Mouse (Mus musculus): ENCODE data around the gene Dyrk1a. TPM values are rescaled to one million over a fixed set of nuclear protein-coding genes. Genes with fewer than 3 reads are reported as not detected.

Dyrk1a gene
- polyA plus RNA-seq, 1 experiment: 20.7 TPM

GRCm38 (mm10) chr16:94731027-94731426, 161.2 kb downstream of the Dyrk1a start:
- no peaks in the 10 kb centered on the region for H3K27me3 ChIP-seq (ENCODE audit: control insufficient read depth, insufficient read depth, insufficient read length)
- TF ChIP-seq TCF12 (IDR thresholded peaks at IDR 0.05; ENCODE audit: insufficient read depth, poor library complexity, severe bottlenecking): no peak
- no peak for TF ChIP-seq USF1 (IDR thresholded peaks at IDR 0.05; ENCODE audit: low read depth)
- TF ChIP-seq MAX (IDR thresholded peaks at IDR 0.05; ENCODE audit: low read depth): no peak
- no peak for TF ChIP-seq POLR2A (IDR thresholded peaks at IDR 0.05; ENCODE audit: insufficient read length, low read depth)
- no peak for TF ChIP-seq POLR2AphosphoS2 (IDR thresholded peaks at IDR 0.05; ENCODE audit: insufficient read length, low read depth)
- no peak for TF ChIP-seq SRF (IDR thresholded peaks at IDR 0.05; ENCODE audit: control insufficient read depth, insufficient read length, low read depth)
- TF ChIP-seq CEBPB (IDR thresholded peaks at IDR 0.05; ENCODE audit: insufficient read depth, poor library complexity, severe bottlenecking): no peak
- no peak for TF ChIP-seq REST (IDR thresholded peaks at IDR 0.05; ENCODE audit: insufficient read depth, insufficient read length)

DNA sequence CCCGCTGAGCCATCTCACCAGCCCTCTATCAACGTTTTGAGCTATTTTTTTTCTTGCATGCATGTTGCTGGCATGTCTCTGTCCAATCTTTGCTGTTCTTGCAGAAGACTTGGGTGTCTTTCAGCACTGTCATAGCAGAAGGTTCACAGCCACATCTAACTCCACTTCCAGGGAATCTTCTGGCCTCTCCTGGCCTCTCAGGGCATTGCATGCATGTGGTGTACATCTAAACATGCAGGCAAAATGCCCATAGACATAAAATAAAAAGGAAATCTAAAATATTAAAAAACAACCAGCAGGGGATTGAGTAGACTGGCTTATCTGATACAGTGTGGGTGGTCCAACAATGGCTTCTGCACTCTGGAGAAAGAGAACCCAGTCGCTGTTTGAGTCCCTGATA, 165.7 kb downstream of the Dyrk1a start:
- no peaks in the 10 kb centered on the region for H3K79me2 ChIP-seq (ENCODE audit: control insufficient read depth, insufficient read depth)
- no peak overlapping the region for H3ac ChIP-seq (ENCODE audit: control insufficient read depth, insufficient read length)
- TF ChIP-seq CEBPB (IDR thresholded peaks at IDR 0.05; ENCODE audit: insufficient read depth, poor library complexity, severe bottlenecking): no peak
- no peak for TF ChIP-seq MYOD1 (IDR thresholded peaks at IDR 0.05; ENCODE audit: control insufficient read depth in 1 of 3, insufficient read length in 2 of 3, low read depth in 2 of 3)
- TF ChIP-seq USF1 (IDR thresholded peaks at IDR 0.05; ENCODE audit: low read depth): no peak
- no peak for TF ChIP-seq REST (IDR thresholded peaks at IDR 0.05; ENCODE audit: insufficient read depth, insufficient read length)
- TF ChIP-seq POLR2A (IDR thresholded peaks at IDR 0.05; ENCODE audit: insufficient read length, low read depth): no peak
- H3K36me3 ChIP-seq (ENCODE audit: control insufficient read depth, insufficient read depth): no peaks in the 10 kb centered on the region
- H3K4me3 ChIP-seq: no peak overlapping the region
- H3K27me3 ChIP-seq (ENCODE audit: control insufficient read depth, insufficient read depth, insufficient read length): peaks cover 2% of the 10 kb centered on the region
- no peak overlapping the region for H3K4me2 ChIP-seq (ENCODE audit: low read depth)

More at GRCm38 (mm10) chr16:94731027-94731426, 161.2 kb downstream of the Dyrk1a start:
- Histone ChIP-seq H3K79me2 (ENCODE audit: control insufficient read depth, insufficient read depth) (no peaks in the 10 kb centered on the region), H3K4me3 (no peak overlapping the region), H3K4me2 (ENCODE audit: low read depth) (no peak overlapping the region), H3ac (ENCODE audit: control insufficient read depth, insufficient read length) (no peak overlapping the region), H3K36me3 (ENCODE audit: control insufficient read depth, insufficient read depth) (no peaks in the 10 kb centered on the region)

DNA sequence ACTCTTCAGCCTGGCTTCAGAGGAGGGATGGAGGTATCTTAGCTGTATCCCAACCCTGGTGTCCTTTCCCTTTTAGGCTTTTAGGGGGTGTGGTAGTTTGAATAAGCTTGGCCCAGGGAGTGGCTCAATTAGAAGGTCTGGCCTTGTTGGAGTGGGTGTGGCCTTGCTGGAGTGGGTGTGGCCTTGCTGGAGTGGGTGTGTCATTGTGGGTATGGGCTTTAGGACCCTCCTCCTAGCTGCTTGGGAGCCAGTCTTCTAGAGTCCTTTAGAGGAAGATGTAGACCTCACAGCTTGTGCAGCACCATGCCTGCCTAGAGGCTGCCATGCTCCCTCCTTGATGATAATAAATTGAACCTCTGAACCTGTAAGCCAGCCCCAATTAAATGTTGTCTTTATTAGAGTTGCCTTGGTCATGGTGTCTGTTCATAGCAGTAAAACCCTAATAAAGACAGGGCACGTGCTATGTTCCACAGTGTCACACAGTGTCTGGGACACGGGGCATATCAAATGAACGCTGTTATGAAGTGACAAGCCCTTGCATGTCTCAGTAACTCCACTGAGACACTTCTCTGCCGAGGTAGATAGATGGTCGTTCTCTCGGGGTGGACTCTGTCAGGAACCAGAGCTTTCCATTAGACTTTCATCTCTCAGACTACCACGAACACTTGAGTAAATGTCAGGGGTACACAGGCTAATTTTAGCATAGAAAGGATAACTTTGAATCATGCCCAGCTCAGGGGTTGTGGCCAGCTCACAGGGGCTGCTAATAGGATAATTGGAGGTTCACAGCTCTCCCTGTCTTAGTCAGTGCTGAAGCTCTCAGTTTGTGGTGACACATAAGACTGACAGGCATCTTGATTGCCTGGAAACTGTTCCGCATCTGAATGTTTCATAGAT, 166.9 kb downstream of the Dyrk1a start:
- H3K4me3 ChIP-seq: no peak overlapping the region
- H3ac ChIP-seq (ENCODE audit: control insufficient read depth, insufficient read length): no peak overlapping the region
- no peaks in the 10 kb centered on the region for H3K79me2 ChIP-seq (ENCODE audit: control insufficient read depth, insufficient read depth)
- H3K36me3 ChIP-seq (ENCODE audit: control insufficient read depth, insufficient read depth): no peaks in the 10 kb centered on the region
- H3K4me2 ChIP-seq (ENCODE audit: low read depth): peak overlapping the region; percentile 29
- TF ChIP-seq MYOD1 (IDR thresholded peaks at IDR 0.05; ENCODE audit: control insufficient read depth in 1 of 3, insufficient read length in 2 of 3, low read depth in 2 of 3) (no peak), TCF12 (IDR thresholded peaks at IDR 0.05; ENCODE audit: insufficient read depth, poor library complexity, severe bottlenecking) (no peak), USF1 (IDR thresholded peaks at IDR 0.05; ENCODE audit: low read depth) (no peak), MYOG (IDR thresholded peaks at IDR 0.05; ENCODE audit: control insufficient read depth in 1 of 3, insufficient read depth in 1 of 3, insufficient read length in 2 of 3, low read depth in 2 of 3) (no peak), E2F4 (IDR thresholded peaks at IDR 0.05; ENCODE audit: insufficient read depth) (no peak), POLR2A (IDR thresholded peaks at IDR 0.05; ENCODE audit: insufficient read length, low read depth) (no peak), REST (IDR thresholded peaks at IDR 0.05; ENCODE audit: insufficient read depth, insufficient read length) (no peak), SRF (IDR thresholded peaks at IDR 0.05; ENCODE audit: control insufficient read depth, insufficient read length, low read depth) (no peak), POLR2AphosphoS2 (IDR thresholded peaks at IDR 0.05; ENCODE audit: insufficient read length, low read depth) (no peak), TCF3 (IDR thresholded peaks at IDR 0.05; ENCODE audit: insufficient read length, low read depth) (no peak), CEBPB (IDR thresholded peaks at IDR 0.05; ENCODE audit: insufficient read depth, poor library complexity, severe bottlenecking) (no peak), MAX (IDR thresholded peaks at IDR 0.05; ENCODE audit: low read depth) (no peak)
- peaks cover 4% of the 10 kb centered on the region for H3K27me3 ChIP-seq (ENCODE audit: control insufficient read depth, insufficient read depth, insufficient read length)

DNA sequence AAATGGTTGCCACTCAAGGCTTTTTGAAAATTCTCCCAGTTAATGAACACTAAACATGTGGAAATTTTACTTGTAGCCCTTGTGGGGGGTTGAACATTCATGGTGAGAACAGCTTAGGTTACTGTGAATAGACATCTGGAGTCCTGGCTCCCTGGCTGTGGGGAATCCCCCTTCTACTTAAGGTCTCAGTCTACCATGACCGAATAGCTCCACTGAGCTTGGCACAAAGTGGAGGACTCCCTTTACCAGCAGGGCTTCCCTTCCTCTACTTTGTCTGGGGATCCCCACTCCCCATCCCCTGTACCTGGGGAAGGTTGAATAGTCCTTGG, 167.5 kb downstream of the Dyrk1a start:
- H3ac ChIP-seq (ENCODE audit: control insufficient read depth, insufficient read length): no peak overlapping the region
- H3K4me2 ChIP-seq (ENCODE audit: low read depth): peak overlapping the region; percentile 29
- TF ChIP-seq TCF12 (IDR thresholded peaks at IDR 0.05; ENCODE audit: insufficient read depth, poor library complexity, severe bottlenecking) (no peak), MYOD1 (IDR thresholded peaks at IDR 0.05; ENCODE audit: control insufficient read depth in 1 of 3, insufficient read length in 2 of 3, low read depth in 2 of 3) (no peak), REST (IDR thresholded peaks at IDR 0.05; ENCODE audit: insufficient read depth, insufficient read length) (no peak), USF1 (IDR thresholded peaks at IDR 0.05; ENCODE audit: low read depth) (no peak), TCF3 (IDR thresholded peaks at IDR 0.05; ENCODE audit: insufficient read length, low read depth) (no peak), MYOG (IDR thresholded peaks at IDR 0.05; ENCODE audit: control insufficient read depth in 1 of 3, insufficient read depth in 1 of 3, insufficient read length in 2 of 3, low read depth in 2 of 3) (no peak), CEBPB (IDR thresholded peaks at IDR 0.05; ENCODE audit: insufficient read depth, poor library complexity, severe bottlenecking) (no peak), POLR2AphosphoS2 (IDR thresholded peaks at IDR 0.05; ENCODE audit: insufficient read length, low read depth) (no peak), POLR2A (IDR thresholded peaks at IDR 0.05; ENCODE audit: insufficient read length, low read depth) (no peak), MAX (IDR thresholded peaks at IDR 0.05; ENCODE audit: low read depth) (no peak), SRF (IDR thresholded peaks at IDR 0.05; ENCODE audit: control insufficient read depth, insufficient read length, low read depth) (no peak), E2F4 (IDR thresholded peaks at IDR 0.05; ENCODE audit: insufficient read depth) (no peak)
- peaks cover 4% of the 10 kb centered on the region for H3K27me3 ChIP-seq (ENCODE audit: control insufficient read depth, insufficient read depth, insufficient read length)
- H3K4me3 ChIP-seq: no peak overlapping the region
- H3K36me3 ChIP-seq (ENCODE audit: control insufficient read depth, insufficient read depth): no peaks in the 10 kb centered on the region
- H3K79me2 ChIP-seq (ENCODE audit: control insufficient read depth, insufficient read depth): no peaks in the 10 kb centered on the region
